Mouse (Mus musculus) right cerebral cortex, adult 2 months (tissue): ENCODE results near the gene Llgl2.
A peak's percentile ranks its signal among the peaks of the same experiment; 100 is the strongest.
"Not testable (repeated sequence)": the region's sequence is repeated elsewhere in the genome, so short reads cannot be mapped to it uniquely, and the experiment has no call there.

Source experiments
- DNase-seq, 2 experiments: peaks; one replicate each; pipeline ENCODE4 v3.0.0; 2021 to 2022; ENCODE audit warnings: low spot score in 2 of 2

Gene Llgl2

DNA sequence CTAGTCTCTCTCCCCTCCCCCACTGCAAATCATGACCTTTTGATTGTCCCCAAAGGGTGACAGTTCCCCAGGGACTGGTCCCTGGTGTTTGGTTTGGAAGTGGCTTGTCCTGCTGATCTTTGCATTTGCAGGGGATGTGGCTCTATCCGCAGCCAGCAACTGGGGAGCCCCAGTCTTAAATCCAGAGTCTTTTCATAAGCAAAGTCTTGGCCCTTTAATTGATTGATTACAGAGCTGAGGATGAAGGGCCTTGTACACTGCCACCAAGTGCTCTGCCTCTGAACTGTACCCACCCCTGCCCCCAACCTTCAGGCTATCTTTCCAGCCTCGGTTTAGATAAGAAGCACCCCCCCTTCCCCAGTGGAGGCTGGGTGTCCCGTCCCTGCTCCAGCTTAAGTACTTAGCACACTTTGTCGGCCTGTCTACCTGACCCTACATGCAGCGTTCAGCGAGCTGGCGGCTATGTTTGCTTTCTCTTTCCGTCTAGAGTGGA lies 9.2 kb downstream of the Llgl2 start:
- no peak for DNase-seq

- DNase-seq = no peak
Observed at GRCm38 (mm10) chr11:115834033-115834432, 10.2 kb downstream of the Llgl2 start.

GRCm38 (mm10) chr11:115836656-115837395 lies 13.0 kb downstream of the Llgl2 start:
- DNase-seq = no peak

GRCm38 (mm10) chr11:115837606-115838345 lies 13.9 kb downstream of the Llgl2 start:
- no peak for DNase-seq

DNA sequence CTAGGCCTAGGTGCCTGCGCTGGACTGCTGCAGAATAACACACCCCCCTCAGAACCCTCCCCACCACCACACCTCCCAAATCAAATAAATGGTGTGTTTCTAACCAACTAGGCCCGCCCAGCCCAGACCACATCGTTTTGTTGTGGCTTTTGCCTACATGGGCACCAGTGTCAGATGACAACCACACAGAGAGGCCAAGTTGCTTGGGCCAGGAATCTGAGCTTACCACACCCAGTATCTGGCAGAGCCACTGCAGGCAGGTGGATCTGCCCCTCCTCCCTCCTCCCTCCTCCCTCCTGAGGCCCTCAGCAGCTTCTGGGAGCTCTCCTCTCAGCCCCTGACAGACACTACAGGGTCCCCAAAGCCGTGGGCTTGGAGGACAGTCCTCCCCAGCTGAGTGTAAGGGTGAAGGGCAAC lies 15.1 kb downstream of the Llgl2 start:
- no peak for DNase-seq

DNA sequence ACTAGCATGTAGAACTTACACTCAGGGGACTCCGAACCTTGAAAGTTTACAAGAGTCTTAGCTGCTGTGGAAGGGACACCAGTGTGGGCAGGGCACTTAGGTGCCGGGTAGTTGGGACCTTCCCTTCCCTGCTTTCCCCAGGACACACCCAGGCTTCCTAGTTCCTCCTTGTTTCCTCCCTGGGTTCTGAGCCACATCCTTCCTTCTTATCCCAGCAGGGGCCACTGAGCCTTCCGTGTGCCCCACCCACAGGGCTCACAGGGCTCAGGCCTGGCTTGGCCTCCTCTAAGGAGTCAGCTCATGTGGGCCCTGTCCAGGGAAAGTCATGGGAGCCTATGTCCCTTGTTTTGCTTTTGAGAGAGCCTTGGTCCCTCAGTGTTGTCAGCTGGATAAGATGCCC lies 15.9 kb downstream of the Llgl2 start:
- DNase-seq = no peak

DNA sequence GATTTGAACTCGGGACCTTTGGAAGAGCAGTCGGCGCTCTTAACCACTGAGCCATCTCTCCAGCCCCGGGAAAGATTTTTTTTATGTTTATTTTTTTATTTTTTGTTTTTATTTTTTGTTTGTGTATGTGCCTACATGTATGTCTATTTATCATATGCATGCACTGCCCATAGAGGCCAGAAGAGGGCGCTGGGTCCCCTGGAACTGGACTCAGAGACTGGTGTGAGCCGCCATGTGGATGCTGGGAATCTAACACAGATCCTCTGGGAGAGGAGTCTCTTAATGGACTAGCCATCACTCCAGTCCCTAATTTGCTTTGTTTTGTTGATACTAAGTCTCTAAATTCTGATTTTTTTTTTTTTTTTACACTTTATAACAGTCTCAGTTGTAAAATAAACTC lies 17.2 kb downstream of the Llgl2 start:
- DNase-seq = no peak

- no peak for DNase-seq
Observed at GRCm38 (mm10) chr11:115841961-115842550, 18.2 kb downstream of the Llgl2 start.

GRCm38 (mm10) chr11:115843141-115843890 lies 19.5 kb downstream of the Llgl2 start:
- no peak for DNase-seq

- no peak for DNase-seq
Observed at GRCm38 (mm10) chr11:115843891-115844239, 20.0 kb downstream of the Llgl2 start.

GRCm38 (mm10) chr11:115844240-115844639 lies 20.4 kb downstream of the Llgl2 start:
- no peak for DNase-seq

- no peak for DNase-seq
Observed at GRCm38 (mm10) chr11:115845819-115846218, 22.0 kb downstream of the Llgl2 start.

GRCm38 (mm10) chr11:115854674-115855073 lies 30.8 kb downstream of the Llgl2 start:
- DNase-seq = peak; percentile 14 to 35

- DNase-seq = not testable (repeated sequence)
Observed at GRCm38 (mm10) chr11:115857146-115857545, 33.3 kb downstream of the Llgl2 start.

GRCm38 (mm10) chr11:115857936-115858335 lies 34.1 kb downstream of the Llgl2 start:
- DNase-seq = no peak

DNA sequence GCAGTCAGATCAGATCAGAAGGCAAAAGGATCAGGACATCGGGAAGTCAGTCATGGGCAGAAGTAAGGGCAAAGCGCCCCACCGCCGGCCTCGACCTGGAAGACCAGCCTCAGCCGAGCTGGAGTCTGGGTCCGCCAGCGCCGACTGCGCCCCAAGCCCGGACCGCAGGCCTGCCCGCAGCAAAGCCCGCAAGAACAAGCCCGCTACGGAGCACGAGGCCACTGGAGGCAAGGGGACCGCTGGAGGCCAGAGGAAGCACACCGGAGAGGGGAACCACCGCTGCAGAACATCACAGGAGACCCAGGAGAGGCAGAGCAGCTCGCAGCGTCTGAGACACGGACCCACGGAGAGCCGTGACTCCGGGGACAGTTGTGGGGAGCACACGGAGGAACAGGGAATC lies 34.5 kb downstream of the Llgl2 start, which contains the start of gene Myo15b:
Myo15b (plus strand) TSS at position 53 of the 400 bp plus-strand sequence.
- DNase-seq = no peak

GRCm38 (mm10) chr11:115859143-115859945 lies 35.5 kb downstream of the Llgl2 start:
- peak; percentile 40 to 41 for DNase-seq

GRCm38 (mm10) chr11:115863895-115864294 lies 40.0 kb downstream of the Llgl2 start:
- DNase-seq = no peak

- no peak for DNase-seq
Observed at GRCm38 (mm10) chr11:115869393-115869792, 45.5 kb downstream of the Llgl2 start.

DNA sequence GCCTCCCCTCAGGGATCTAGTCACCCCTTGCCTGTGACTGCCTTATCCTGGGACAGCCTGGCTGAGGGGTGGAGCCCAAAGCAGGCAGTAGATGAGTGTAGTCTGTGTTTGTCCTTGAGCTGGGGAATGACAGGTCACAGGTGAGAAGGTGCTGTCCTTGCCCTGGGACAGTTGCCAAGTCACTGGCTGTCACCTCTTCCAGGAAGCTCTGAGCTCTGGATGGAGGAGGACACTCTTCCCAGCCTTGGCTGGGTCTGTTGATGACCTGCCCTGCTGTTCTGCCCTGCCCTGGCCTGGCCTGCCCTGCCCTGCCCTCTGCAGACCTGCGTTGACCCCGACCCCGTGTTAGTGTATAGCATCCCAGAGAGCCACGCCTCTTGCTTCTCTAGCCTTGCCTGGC lies 48.6 kb downstream of the Llgl2 start:
- no peak for DNase-seq

- DNase-seq = no peak
Observed at GRCm38 (mm10) chr11:115875935-115876334, 52.1 kb downstream of the Llgl2 start.
